Mouse (Mus musculus) stomach, embryonic 14.5 days (tissue): ENCODE data around the gene Gm38394. TPM values are rescaled to one million over a fixed set of nuclear protein-coding genes. Genes with fewer than 3 reads are reported as not detected.

Experiments used
- ATAC-seq: fragments of 200-750 bp; cut with Nextera tagmentation; 2 replicates; pipeline ENCODE4 v1.8.0; 2017; ENCODE audit warnings: low read depth, moderate TSS enrichment; ENCODE audit not compliant: insufficient number of reproducible peaks, insufficient read depth, low FRiP score
- H3K27ac ChIP-seq: fragments of 300-500 bp; sonication (generic); 2 replicates; pipeline ENCODE4 v1.5.1; 2014; ENCODE audit warnings: mild to moderate bottlenecking, low read length, moderate library complexity, mixed read lengths
- H3K27me3 ChIP-seq: fragments of 300-500 bp; sonication (generic); 2 replicates; pipeline ENCODE4 v1.6.1; 2014; ENCODE audit warnings: low read length, control low read depth, mixed read lengths; ENCODE audit not compliant: control insufficient read depth, insufficient read depth
- H3K36me3 ChIP-seq: fragments of 300-500 bp; sonication (generic); 2 replicates; pipeline ENCODE4 v1.6.1; 2014; ENCODE audit warnings: mild to moderate bottlenecking, control low read depth, low read length, moderate library complexity, mixed read lengths; ENCODE audit not compliant: control insufficient read depth, insufficient read depth
- H3K4me1 ChIP-seq: fragments of 300-500 bp; sonication (generic); 2 replicates; pipeline ENCODE4 v1.6.1; 2014; ENCODE audit warnings: low read length, control low read depth, mixed read lengths; ENCODE audit not compliant: control insufficient read depth, insufficient read depth
- H3K4me2 ChIP-seq: fragments of 300-500 bp; sonication (generic); replicated peaks from 2 replicates; pipeline ENCODE4 v1.6.1; 2014; ENCODE audit warnings: low read depth, low read length, control low read depth
- H3K4me3 ChIP-seq: fragments of 300-500 bp; sonication (generic); 2 replicates; pipeline ENCODE4 v1.5.1; 2014; ENCODE audit warnings: low read depth, low read length, control low read depth
- H3K9ac ChIP-seq: fragments of 300-500 bp; sonication (generic); replicated peaks from 2 replicates; pipeline ENCODE4 v1.6.1; 2014; ENCODE audit warnings: low read depth, mild to moderate bottlenecking, control low read depth, low read length, moderate library complexity, mixed read lengths
- H3K9me3 ChIP-seq: fragments of 300-500 bp; sonication (generic); 2 replicates; pipeline ENCODE4 v1.6.1; 2016; ENCODE audit warnings: low read depth, low read length, control low read depth; ENCODE audit not compliant: control insufficient read depth
- WGBS: fragments of 180-500 bp; shearing (Covaris S2); extraction: QIAGEN DNeasy Blood & Tissue Kit; methylation state at CpG from one replicate; pipeline ENCODE4 v1.1.7; 2014; 5-methylcytosine and 5-hydroxymethylcytosine counted together
- polyA plus RNA-seq: library from polyadenylated mRNA; unstranded; fragments of >200 nt; fragmentation: Nextera tagmentation; extraction: Ambion mirVana; gene quantifications from 2 replicates; pipeline ENCODE4 v1.2.1, GENCODE M21; 2014

Gene Gm38394
- polyA plus RNA-seq, 1 experiment from 2014 or later: 18.2 TPM

- H3K27ac ChIP-seq: peak overlapping the region; percentile 80; the same call in 1 of the 2 replicates
- no peak overlapping the region for H3K4me3 ChIP-seq
- peaks cover 25% of the 10 kb centered on the region for H3K4me1 ChIP-seq
- H3K27me3 ChIP-seq: no peaks in the 10 kb centered on the region
- H3K9me3 ChIP-seq: no peaks in the 10 kb centered on the region
- no peak overlapping the region for H3K4me2 ChIP-seq
- ATAC-seq: no peak
- no peaks in the 10 kb centered on the region for H3K36me3 ChIP-seq
- H3K9ac ChIP-seq: no peak overlapping the region
- WGBS: 59% methylated on average over 11 of the region's 11 CpGs
Measured at GRCm38 (mm10) chr1:133693536-133694114, 32.5 kb upstream of the Gm38394 start.

- H3K4me3 ChIP-seq: no peak overlapping the region
- no peak overlapping the region for H3K27ac ChIP-seq
- peaks cover 25% of the 10 kb centered on the region for H3K4me1 ChIP-seq
- no peak overlapping the region for H3K9ac ChIP-seq
- H3K4me2 ChIP-seq: no peak overlapping the region
- no peak for ATAC-seq
- H3K36me3 ChIP-seq: no peaks in the 10 kb centered on the region
- WGBS: 38% methylated on average over 4 of the region's 4 CpGs
- H3K27me3 ChIP-seq: no peaks in the 10 kb centered on the region
- no peaks in the 10 kb centered on the region for H3K9me3 ChIP-seq
Measured at GRCm38 (mm10) chr1:133692195-133692594, 31.1 kb upstream of the Gm38394 start.

- Histone ChIP-seq H3K9me3 (no peaks in the 10 kb centered on the region), H3K9ac (no peak overlapping the region), H3K4me1 (peaks cover 17% of the 10 kb centered on the region), H3K27me3 (no peaks in the 10 kb centered on the region), H3K4me3 (no peak overlapping the region), H3K4me2 (no peak overlapping the region), H3K27ac (no peak overlapping the region), H3K36me3 (no peaks in the 10 kb centered on the region)
- 94% methylated on average over 6 of the region's 6 CpGs for WGBS
- ATAC-seq: no peak
Measured at GRCm38 (mm10) chr1:133691046-133691445, 29.9 kb upstream of the Gm38394 start.

GRCm38 (mm10) chr1:133689897-133690296, 28.8 kb upstream of the Gm38394 start, which contains the start of gene Lax1:
Lax1 (minus strand) TSS chr1:133690108.
- Histone ChIP-seq H3K4me3 (no peak within 1 kb of the TSS), H3K9me3 (no peaks in the 10 kb centered on the region), H3K27ac (no peak within 1 kb of the TSS), H3K9ac (no peak within 1 kb of the TSS), H3K4me1 (peaks cover 8% of the 10 kb centered on the region), H3K27me3 (no peaks in the 10 kb centered on the region), H3K4me2 (no peak within 1 kb of the TSS), H3K36me3 (no peaks in the 10 kb centered on the region)
- no peak for ATAC-seq
- 24% methylated on average over 6 of the region's 6 CpGs for WGBS

GRCm38 (mm10) chr1:133688301-133688700, 27.2 kb upstream of the Gm38394 start:
- Histone ChIP-seq H3K9me3 (no peaks in the 10 kb centered on the region), H3K4me2 (no peak overlapping the region), H3K27ac (no peak overlapping the region), H3K27me3 (no peaks in the 10 kb centered on the region), H3K9ac (no peak overlapping the region), H3K36me3 (no peaks in the 10 kb centered on the region), H3K4me3 (no peak overlapping the region), H3K4me1 (no peaks in the 10 kb centered on the region)
- ATAC-seq: no peak
- 60% methylated on average over 7 of the region's 7 CpGs for WGBS

GRCm38 (mm10) chr1:133685749-133686519, 24.8 kb upstream of the Gm38394 start:
- Histone ChIP-seq H3K9me3 (no peaks in the 10 kb centered on the region), H3K9ac (no peak overlapping the region), H3K4me2 (no peak overlapping the region), H3K4me1 (no peaks in the 10 kb centered on the region), H3K4me3 (no peak overlapping the region), H3K27me3 (no peaks in the 10 kb centered on the region), H3K36me3 (no peaks in the 10 kb centered on the region), H3K27ac (no peak overlapping the region)
- WGBS: 65% methylated on average over 10 of the region's 10 CpGs
- no peak for ATAC-seq

- WGBS: 70% methylated on average over 3 of the region's 3 CpGs
- Histone ChIP-seq H3K36me3 (no peaks in the 10 kb centered on the region), H3K4me1 (no peaks in the 10 kb centered on the region), H3K4me2 (no peak overlapping the region), H3K27ac (no peak overlapping the region), H3K27me3 (no peaks in the 10 kb centered on the region), H3K9ac (no peak overlapping the region), H3K9me3 (no peaks in the 10 kb centered on the region), H3K4me3 (no peak overlapping the region)
- ATAC-seq: no peak
Measured at GRCm38 (mm10) chr1:133671801-133672200, 10.7 kb upstream of the Gm38394 start.

GRCm38 (mm10) chr1:133671266-133671665, 10.1 kb upstream of the Gm38394 start:
- Histone ChIP-seq H3K36me3 (no peaks in the 10 kb centered on the region), H3K27me3 (no peaks in the 10 kb centered on the region), H3K9me3 (no peaks in the 10 kb centered on the region), H3K27ac (no peak overlapping the region), H3K9ac (no peak overlapping the region), H3K4me3 (no peak overlapping the region), H3K4me1 (no peaks in the 10 kb centered on the region), H3K4me2 (no peak overlapping the region)
- ATAC-seq: no peak
- WGBS: 89% methylated on average over 3 of the region's 3 CpGs
